Mouse (Mus musculus) cerebellum, postnatal 36 days (tissue): ENCODE results near the gene Mvb12a.

ENCODE experiments used
- DNase-seq, 2 experiments: peaks; one replicate each; pipeline ENCODE4 v3.0.0; 2021 to 2022; ENCODE audit warnings: mixed read lengths in 2 of 2

Mvb12a gene

DNA sequence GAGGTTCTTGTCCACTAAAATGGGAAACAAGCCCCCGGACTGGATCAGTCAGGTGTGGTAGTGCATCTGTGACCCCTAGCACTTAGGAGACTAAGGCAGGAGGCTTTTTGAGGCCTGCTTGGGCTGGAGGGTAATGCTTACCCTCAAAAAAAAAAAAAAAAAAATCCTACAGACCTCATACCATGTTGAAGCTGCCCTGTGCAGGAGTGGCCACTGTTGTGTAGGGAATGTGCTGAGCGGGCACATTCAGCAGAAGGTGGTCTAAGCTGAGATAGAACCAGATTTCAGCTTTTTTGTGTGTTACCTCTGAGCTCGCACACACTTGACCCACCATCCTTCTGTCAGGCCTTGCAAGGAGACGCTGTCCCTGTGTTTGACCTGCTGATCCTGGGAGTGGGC lies 51.6 kb downstream of the Mvb12a start:
- no peak for DNase-seq

DNA sequence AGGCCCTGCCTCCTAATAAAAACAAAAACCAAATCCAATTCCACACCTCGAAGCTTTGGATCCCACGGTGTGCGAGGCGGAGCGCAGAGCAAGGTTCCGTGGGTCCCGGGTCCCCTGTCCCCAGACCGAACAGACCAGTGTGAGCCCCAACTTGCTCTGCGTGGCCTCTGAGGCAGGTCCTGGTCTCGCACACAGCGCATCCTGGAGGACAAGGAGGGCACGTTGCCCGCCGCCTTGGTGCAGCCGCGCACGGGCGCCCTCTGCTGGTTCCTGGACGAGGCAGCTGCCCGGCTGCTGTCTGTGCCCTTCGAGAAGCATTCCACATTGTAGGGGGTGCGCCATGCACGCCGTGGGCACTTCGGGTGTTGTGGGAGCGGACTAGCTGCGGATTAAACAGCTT lies 53.1 kb downstream of the Mvb12a start:
- DNase-seq = peak; percentile 94 to 97

DNA sequence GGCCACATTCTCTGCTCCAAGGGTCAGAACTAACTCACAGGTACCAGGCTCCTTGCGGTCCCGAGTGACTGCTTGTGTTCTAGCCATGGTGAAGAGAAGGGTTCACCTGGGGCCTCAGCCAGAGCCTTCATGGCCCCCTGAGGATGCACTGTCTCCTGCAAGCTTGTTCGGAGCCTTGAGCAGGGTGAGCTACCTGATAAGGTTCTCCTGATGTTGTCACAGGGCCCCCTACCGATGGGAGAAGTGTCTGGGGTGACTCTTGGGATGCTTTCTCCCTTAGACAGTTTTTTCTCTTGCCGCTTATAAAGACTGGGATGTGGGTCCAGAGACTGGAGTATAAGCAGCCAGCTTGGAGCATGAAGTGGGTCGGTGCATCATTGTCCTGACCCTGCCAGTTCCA lies 53.7 kb downstream of the Mvb12a start:
- DNase-seq = no peak

DNA sequence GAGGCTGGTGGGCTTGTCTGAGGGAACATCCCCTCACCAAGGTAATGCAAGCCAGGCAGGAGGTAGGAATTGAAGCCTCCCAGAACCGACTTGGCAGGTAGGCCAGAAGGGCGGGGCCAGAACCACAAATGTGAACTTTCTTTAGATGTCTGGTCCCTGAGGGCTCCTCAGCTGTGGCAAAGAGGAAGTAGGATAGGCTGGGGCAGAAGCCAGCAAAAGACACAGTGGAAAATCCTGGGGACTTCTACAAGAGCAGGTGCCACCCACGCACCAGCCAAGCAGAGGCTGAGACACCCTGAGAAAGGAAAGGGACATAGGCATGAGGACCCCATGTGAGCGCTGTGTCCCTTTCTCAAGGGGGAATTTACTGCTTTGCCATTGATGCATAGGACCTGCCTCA lies 54.1 kb downstream of the Mvb12a start:
- DNase-seq = no peak

DNA sequence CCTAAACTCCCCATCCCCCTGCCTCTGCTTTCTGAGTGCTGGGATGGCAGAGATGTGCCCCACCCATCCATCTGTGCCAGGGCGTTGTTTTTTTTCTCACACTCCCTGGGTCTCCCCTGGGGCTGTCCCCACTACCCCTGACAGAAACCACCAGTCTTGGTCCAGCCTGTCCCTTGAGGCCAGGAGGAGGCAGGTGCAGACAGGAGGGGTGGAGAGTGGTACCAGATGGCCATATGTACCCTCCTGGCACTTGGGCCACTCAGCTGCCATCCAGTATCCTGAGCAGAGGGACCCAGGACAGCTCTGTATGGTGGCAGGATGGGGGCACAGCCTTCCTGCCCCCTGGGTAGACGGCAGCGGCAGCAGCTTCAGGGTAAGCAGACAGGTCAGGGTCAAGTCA lies 54.7 kb downstream of the Mvb12a start, which contains the start of gene Fam129c:
Gene Fam129c (plus strand): TSS at position 198 of the 400 bp plus-strand sequence.
- DNase-seq = no peak
